Mouse (Mus musculus) cerebellum, postnatal 10 days (tissue): Measurements from ENCODE around the gene Usp15.

ENCODE experiments used
- DNase-seq, 2 experiments: peaks; one replicate each; pipeline ENCODE4 v3.0.0; 2021; ENCODE audit warnings: mixed read lengths in 2 of 2

Gene Usp15

GRCm38 (mm10) chr10:123101303-123101702 lies 95.5 kb downstream of the Usp15 start:
- DNase-seq = no peak

GRCm38 (mm10) chr10:123100584-123100983 lies 96.2 kb downstream of the Usp15 start:
- no peak for DNase-seq

- peak; percentile 17 to 29 for DNase-seq
Observed at GRCm38 (mm10) chr10:123094504-123094903, 102.3 kb downstream of the Usp15 start.

- no peak for DNase-seq
Observed at GRCm38 (mm10) chr10:123092577-123092976, 104.2 kb downstream of the Usp15 start.

GRCm38 (mm10) chr10:123091737-123092136 lies 105.1 kb downstream of the Usp15 start:
- peak; percentile 71 to 75 for DNase-seq

- no peak for DNase-seq
Observed at GRCm38 (mm10) chr10:123089425-123089930, 107.3 kb downstream of the Usp15 start.

- DNase-seq = no peak
Observed at GRCm38 (mm10) chr10:123086847-123087246, 109.9 kb downstream of the Usp15 start.

- no peak for DNase-seq
Observed at GRCm38 (mm10) chr10:123084900-123085641, 111.7 kb downstream of the Usp15 start.

- peak; percentile 10 to 13 for DNase-seq
Observed at GRCm38 (mm10) chr10:123084307-123084706, 112.5 kb downstream of the Usp15 start.

- peak; percentile 99 for DNase-seq
Observed at GRCm38 (mm10) chr10:123076245-123077023, 120.4 kb downstream of the Usp15 start, which contains the start of gene Mon2. TSS of gene Mon2 (minus strand) at chr10:123076505.

GRCm38 (mm10) chr10:123075751-123076242 lies 121.0 kb downstream of the Usp15 start:
- DNase-seq = peak in 1 of 2 experiments; percentile 56

GRCm38 (mm10) chr10:123071997-123072396 lies 124.8 kb downstream of the Usp15 start:
- no peak for DNase-seq

- DNase-seq = no peak
Observed at GRCm38 (mm10) chr10:123063021-123063420, 133.8 kb downstream of the Usp15 start.

GRCm38 (mm10) chr10:123060831-123061230 lies 136.0 kb downstream of the Usp15 start:
- no peak for DNase-seq

GRCm38 (mm10) chr10:123057082-123057481 lies 139.7 kb downstream of the Usp15 start:
- no peak for DNase-seq

- DNase-seq = no peak
Observed at GRCm38 (mm10) chr10:123056463-123056862, 140.3 kb downstream of the Usp15 start.

GRCm38 (mm10) chr10:123055205-123056000 lies 141.4 kb downstream of the Usp15 start:
- no peak for DNase-seq
